Mouse (Mus musculus) heart, adult 2 months (tissue): ENCODE data around the gene Mfsd12.

Experiments used
- EP300 ChIP-seq: fragments of 200-500 bp; IDR thresholded peaks from 2 replicates; pipeline ENCODE4 v1.6.1; 2011; ENCODE audit warnings: low read depth, low read length, control low read depth; ENCODE audit not compliant: insufficient read depth
- POLR2A ChIP-seq: fragments of 200-500 bp; IDR thresholded peaks from 2 replicates; pipeline ENCODE4 v1.6.1; 2011; ENCODE audit warnings: mild to moderate bottlenecking, low read depth, low read length, control low read depth; ENCODE audit not compliant: insufficient read depth

DNA sequence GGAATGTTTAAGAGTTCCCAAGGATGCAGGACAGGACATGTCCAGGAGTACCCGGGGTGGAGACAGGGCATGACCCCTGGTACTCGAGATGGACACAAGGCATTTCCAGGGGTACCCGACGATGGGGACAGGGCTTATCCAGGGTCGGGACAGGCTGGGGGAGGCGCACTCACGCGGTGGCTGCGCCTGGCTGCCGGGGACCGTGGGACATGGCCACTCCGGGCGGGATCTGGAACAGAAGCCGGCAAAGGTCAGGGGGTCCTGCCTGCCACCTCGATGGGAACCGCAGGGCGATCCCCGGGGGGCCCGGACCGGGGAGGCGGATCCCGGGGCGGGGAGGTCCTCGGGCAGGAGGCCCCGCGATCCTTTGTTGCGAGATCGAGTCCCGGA, 7.3 kb upstream of the Mfsd12 start:
- TF ChIP-seq POLR2A, result no peak
- no peak for TF ChIP-seq EP300
